Mouse (Mus musculus): ENCODE measurements around the gene Grip1. TPM values are rescaled to one million over a fixed set of nuclear protein-coding genes. Genes with fewer than 3 reads are reported as not detected.

The Grip1 gene
- polyA plus RNA-seq, 1 experiment from 2014 or later = 1.8 TPM

GRCm38 (mm10) chr10:119852582-119853135 lies 399.0 kb downstream of the Grip1 start:
- Histone ChIP-seq H3K4me2 (ENCODE audit: low read depth, low read length) (no peak overlapping the region), H3K27me3 (ENCODE audit: control insufficient read depth, insufficient read depth, low read depth, low read length) (no peaks in the 10 kb centered on the region), H3K36me3 (ENCODE audit: control insufficient read depth, insufficient read depth, low read length) (no peaks in the 10 kb centered on the region), H3K27ac (ENCODE audit: low read length) (no peak overlapping the region), H3K9me3 (ENCODE audit: control insufficient read depth, low read length) (no peaks in the 10 kb centered on the region), H3K4me3 (ENCODE audit: low read length) (no peak overlapping the region), H3K4me1 (replicated peaks; ENCODE audit: control insufficient read depth, insufficient read depth, low read length) (no peaks in the 10 kb centered on the region), H3K9ac (ENCODE audit: low read length) (no peak overlapping the region)
- 67% methylated on average over 7 of the region's 7 CpGs for WGBS
- no peak for ATAC-seq (ENCODE audit: low read depth)

- Histone ChIP-seq H3K9ac (ENCODE audit: low read length) (no peak overlapping the region), H3K4me2 (ENCODE audit: low read depth, low read length) (no peak overlapping the region), H3K9me3 (ENCODE audit: control insufficient read depth, low read length) (0 out of 2 replicates have a peak, but pooled peaks cover 5% of the 10 kb centered on the region), H3K4me1 (replicated peaks; ENCODE audit: control insufficient read depth, insufficient read depth, low read length) (no peaks in the 10 kb centered on the region), H3K27me3 (ENCODE audit: control insufficient read depth, insufficient read depth, low read depth, low read length) (no peaks in the 10 kb centered on the region), H3K27ac (ENCODE audit: low read length) (no peak overlapping the region), H3K4me3 (ENCODE audit: low read length) (no peak overlapping the region), H3K36me3 (ENCODE audit: control insufficient read depth, insufficient read depth, low read length) (no peaks in the 10 kb centered on the region)
- 79% methylated on average over 3 of the region's 3 CpGs for WGBS
- no peak for ATAC-seq (ENCODE audit: low read depth)
Observed at GRCm38 (mm10) chr10:119867726-119868125, 414.1 kb downstream of the Grip1 start.

DNA sequence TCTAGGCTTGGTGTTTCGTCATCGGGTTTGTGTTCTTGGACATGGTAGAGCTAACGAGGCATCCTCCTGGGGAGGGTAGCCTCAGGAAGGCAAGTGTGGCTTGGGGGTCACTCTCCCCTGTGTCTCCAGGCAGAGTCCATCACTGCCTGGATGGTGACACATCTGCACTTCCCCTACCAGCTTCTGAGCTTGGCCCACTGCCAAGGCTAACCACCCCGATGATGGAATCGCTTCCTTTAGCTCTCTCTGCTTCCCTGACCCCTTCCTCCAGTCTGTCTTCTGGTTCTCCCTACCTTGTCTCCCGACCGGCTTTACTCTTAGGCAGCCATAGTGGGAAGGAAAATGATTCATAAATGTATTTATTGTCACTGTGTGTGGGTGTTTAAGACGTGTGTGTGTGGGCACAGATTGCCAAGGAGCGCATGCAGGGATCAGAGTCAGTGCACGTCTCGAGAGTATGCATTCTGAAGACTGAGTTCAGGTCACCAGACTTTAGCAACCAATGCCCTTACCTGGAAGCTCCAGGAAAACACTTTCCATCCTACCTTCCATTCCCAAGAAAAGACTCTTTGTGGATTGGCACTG lies 415.5 kb downstream of the Grip1 start:
- H3K9me3 ChIP-seq (ENCODE audit: control insufficient read depth, low read length) = 0 out of 2 replicates have a peak, but pooled peaks cover 3% of the 10 kb centered on the region
- H3K4me2 ChIP-seq (ENCODE audit: low read depth, low read length) = no peak overlapping the region
- H3K27ac ChIP-seq (ENCODE audit: low read length) = no peak overlapping the region
- ATAC-seq (ENCODE audit: low read depth) = no peak
- no peak overlapping the region for H3K9ac ChIP-seq (ENCODE audit: low read length)
- WGBS = 68% methylated on average over 11 of the region's 11 CpGs
- no peaks in the 10 kb centered on the region for H3K27me3 ChIP-seq (ENCODE audit: control insufficient read depth, insufficient read depth, low read depth, low read length)
- no peak overlapping the region for H3K4me3 ChIP-seq (ENCODE audit: low read length)
- H3K4me1 ChIP-seq (replicated peaks; ENCODE audit: control insufficient read depth, insufficient read depth, low read length) = no peaks in the 10 kb centered on the region
- H3K36me3 ChIP-seq (ENCODE audit: control insufficient read depth, insufficient read depth, low read length) = no peaks in the 10 kb centered on the region

- ATAC-seq (ENCODE audit: low read depth) = no peak
- Histone ChIP-seq H3K36me3 (ENCODE audit: control insufficient read depth, insufficient read depth, low read length) (no peaks in the 10 kb centered on the region), H3K9ac (ENCODE audit: low read length) (no peak overlapping the region), H3K4me1 (replicated peaks; ENCODE audit: control insufficient read depth, insufficient read depth, low read length) (no peaks in the 10 kb centered on the region), H3K9me3 (ENCODE audit: control insufficient read depth, low read length) (no peaks in the 10 kb centered on the region), H3K27me3 (ENCODE audit: control insufficient read depth, insufficient read depth, low read depth, low read length) (no peaks in the 10 kb centered on the region), H3K4me2 (ENCODE audit: low read depth, low read length) (no peak overlapping the region), H3K27ac (ENCODE audit: low read length) (no peak overlapping the region), H3K4me3 (ENCODE audit: low read length) (no peak overlapping the region)
- WGBS = 66% methylated on average over 6 of the region's 6 CpGs
Observed at GRCm38 (mm10) chr10:119876721-119877120, 423.1 kb downstream of the Grip1 start.

DNA sequence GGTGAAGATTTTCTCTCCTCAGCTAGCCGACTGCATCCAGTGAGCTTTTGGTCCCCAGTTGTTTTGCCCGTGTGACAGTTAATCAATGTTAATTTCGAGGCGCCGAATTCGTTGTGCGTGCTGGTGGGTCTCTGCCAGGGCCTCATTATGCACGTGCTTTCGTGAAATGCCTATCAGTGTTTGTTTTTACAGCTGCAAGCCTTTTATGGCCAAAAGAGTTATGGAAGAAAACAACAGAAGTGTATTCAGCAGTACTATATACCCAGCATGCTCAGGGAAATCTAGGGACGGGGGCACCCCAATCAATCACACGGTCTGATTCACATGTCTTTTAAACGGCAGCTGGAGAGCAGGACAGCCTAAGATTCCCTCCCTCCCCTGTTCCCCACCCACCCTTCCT lies 424.7 kb downstream of the Grip1 start:
- no peaks in the 10 kb centered on the region for H3K27me3 ChIP-seq (ENCODE audit: control insufficient read depth, insufficient read depth, low read depth, low read length)
- H3K27ac ChIP-seq (ENCODE audit: low read length) = no peak overlapping the region
- H3K4me3 ChIP-seq (ENCODE audit: low read length) = no peak overlapping the region
- no peak overlapping the region for H3K4me2 ChIP-seq (ENCODE audit: low read depth, low read length)
- no peaks in the 10 kb centered on the region for H3K4me1 ChIP-seq (replicated peaks; ENCODE audit: control insufficient read depth, insufficient read depth, low read length)
- H3K9me3 ChIP-seq (ENCODE audit: control insufficient read depth, low read length) = no peaks in the 10 kb centered on the region
- no peaks in the 10 kb centered on the region for H3K36me3 ChIP-seq (ENCODE audit: control insufficient read depth, insufficient read depth, low read length)
- 33% methylated on average over 12 of the region's 12 CpGs for WGBS
- ATAC-seq (ENCODE audit: low read depth) = no peak
- H3K9ac ChIP-seq (ENCODE audit: low read length) = no peak overlapping the region

GRCm38 (mm10) chr10:119884591-119884990 lies 431.0 kb downstream of the Grip1 start:
- WGBS = 85% methylated on average over 9 of the region's 9 CpGs
- H3K36me3 ChIP-seq (ENCODE audit: control insufficient read depth, insufficient read depth, low read length) = no peaks in the 10 kb centered on the region
- no peak for ATAC-seq (ENCODE audit: low read depth)
- H3K27me3 ChIP-seq (ENCODE audit: control insufficient read depth, insufficient read depth, low read depth, low read length) = no peaks in the 10 kb centered on the region
- no peak overlapping the region for H3K9ac ChIP-seq (ENCODE audit: low read length)
- no peaks in the 10 kb centered on the region for H3K4me1 ChIP-seq (replicated peaks; ENCODE audit: control insufficient read depth, insufficient read depth, low read length)
- H3K9me3 ChIP-seq (ENCODE audit: control insufficient read depth, low read length) = no peaks in the 10 kb centered on the region
- H3K27ac ChIP-seq (ENCODE audit: low read length) = no peak overlapping the region
- H3K4me3 ChIP-seq (ENCODE audit: low read length) = no peak overlapping the region
- no peak overlapping the region for H3K4me2 ChIP-seq (ENCODE audit: low read depth, low read length)

GRCm38 (mm10) chr10:119885563-119885962 lies 431.9 kb downstream of the Grip1 start:
- H3K4me2 ChIP-seq (ENCODE audit: low read depth, low read length) = no peak overlapping the region
- H3K4me3 ChIP-seq (ENCODE audit: low read length) = no peak overlapping the region
- no peaks in the 10 kb centered on the region for H3K36me3 ChIP-seq (ENCODE audit: control insufficient read depth, insufficient read depth, low read length)
- no peaks in the 10 kb centered on the region for H3K4me1 ChIP-seq (replicated peaks; ENCODE audit: control insufficient read depth, insufficient read depth, low read length)
- no peak overlapping the region for H3K27ac ChIP-seq (ENCODE audit: low read length)
- H3K9me3 ChIP-seq (ENCODE audit: control insufficient read depth, low read length) = no peaks in the 10 kb centered on the region
- no peak for ATAC-seq (ENCODE audit: low read depth)
- WGBS = 79% methylated on average over 6 of the region's 6 CpGs
- H3K9ac ChIP-seq (ENCODE audit: low read length) = no peak overlapping the region
- H3K27me3 ChIP-seq (ENCODE audit: control insufficient read depth, insufficient read depth, low read depth, low read length) = no peaks in the 10 kb centered on the region

GRCm38 (mm10) chr10:119886681-119887080 lies 433.1 kb downstream of the Grip1 start:
- Histone ChIP-seq H3K27ac (ENCODE audit: low read length) (no peak overlapping the region), H3K4me2 (ENCODE audit: low read depth, low read length) (no peak overlapping the region), H3K4me3 (ENCODE audit: low read length) (no peak overlapping the region), H3K36me3 (ENCODE audit: control insufficient read depth, insufficient read depth, low read length) (no peaks in the 10 kb centered on the region), H3K4me1 (replicated peaks; ENCODE audit: control insufficient read depth, insufficient read depth, low read length) (no peaks in the 10 kb centered on the region), H3K9ac (ENCODE audit: low read length) (no peak overlapping the region), H3K27me3 (ENCODE audit: control insufficient read depth, insufficient read depth, low read depth, low read length) (no peaks in the 10 kb centered on the region), H3K9me3 (ENCODE audit: control insufficient read depth, low read length) (no peaks in the 10 kb centered on the region)
- 50% methylated on average over 1 of the region's 1 CpGs for WGBS
- no peak for ATAC-seq (ENCODE audit: low read depth)

DNA sequence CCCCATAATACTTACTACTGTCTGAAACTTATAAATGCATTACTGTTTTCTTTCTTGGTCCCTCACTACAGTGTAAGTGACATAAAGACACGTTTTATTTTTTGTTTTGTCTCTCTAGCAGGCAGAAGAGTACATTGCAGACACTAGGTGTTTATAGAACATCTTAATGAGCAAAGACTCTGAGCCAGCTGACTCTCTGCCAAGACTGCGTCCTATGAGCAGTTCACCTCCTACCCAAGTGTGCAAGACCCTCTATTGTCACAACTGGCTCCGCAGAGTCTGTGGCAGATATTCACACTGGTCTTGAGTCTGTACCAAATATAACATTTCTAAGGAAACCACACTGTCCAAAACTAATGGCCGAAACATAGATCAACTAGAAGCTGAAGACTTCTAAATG lies 449.1 kb downstream of the Grip1 start:
- no peak overlapping the region for H3K27ac ChIP-seq (ENCODE audit: low read length)
- H3K27me3 ChIP-seq (ENCODE audit: control insufficient read depth, insufficient read depth, low read depth, low read length) = no peaks in the 10 kb centered on the region
- no peak overlapping the region for H3K4me2 ChIP-seq (ENCODE audit: low read depth, low read length)
- no peak overlapping the region for H3K4me3 ChIP-seq (ENCODE audit: low read length)
- ATAC-seq (ENCODE audit: low read depth) = no peak
- no peaks in the 10 kb centered on the region for H3K4me1 ChIP-seq (replicated peaks; ENCODE audit: control insufficient read depth, insufficient read depth, low read length)
- H3K36me3 ChIP-seq (ENCODE audit: control insufficient read depth, insufficient read depth, low read length) = no peaks in the 10 kb centered on the region
- WGBS = 43% methylated on average over 4 of the region's 4 CpGs
- no peak overlapping the region for H3K9ac ChIP-seq (ENCODE audit: low read length)
- H3K9me3 ChIP-seq (ENCODE audit: control insufficient read depth, low read length) = no peaks in the 10 kb centered on the region
